Mouse (Mus musculus): ENCODE results near the gene Cdk17. TPM values are rescaled to one million over a fixed set of nuclear protein-coding genes. Genes with fewer than 3 reads are reported as not detected.

Gene Cdk17
- total and polyA plus RNA-seq, 2 experiments, result 11.3 to 17.1 TPM

DNA sequence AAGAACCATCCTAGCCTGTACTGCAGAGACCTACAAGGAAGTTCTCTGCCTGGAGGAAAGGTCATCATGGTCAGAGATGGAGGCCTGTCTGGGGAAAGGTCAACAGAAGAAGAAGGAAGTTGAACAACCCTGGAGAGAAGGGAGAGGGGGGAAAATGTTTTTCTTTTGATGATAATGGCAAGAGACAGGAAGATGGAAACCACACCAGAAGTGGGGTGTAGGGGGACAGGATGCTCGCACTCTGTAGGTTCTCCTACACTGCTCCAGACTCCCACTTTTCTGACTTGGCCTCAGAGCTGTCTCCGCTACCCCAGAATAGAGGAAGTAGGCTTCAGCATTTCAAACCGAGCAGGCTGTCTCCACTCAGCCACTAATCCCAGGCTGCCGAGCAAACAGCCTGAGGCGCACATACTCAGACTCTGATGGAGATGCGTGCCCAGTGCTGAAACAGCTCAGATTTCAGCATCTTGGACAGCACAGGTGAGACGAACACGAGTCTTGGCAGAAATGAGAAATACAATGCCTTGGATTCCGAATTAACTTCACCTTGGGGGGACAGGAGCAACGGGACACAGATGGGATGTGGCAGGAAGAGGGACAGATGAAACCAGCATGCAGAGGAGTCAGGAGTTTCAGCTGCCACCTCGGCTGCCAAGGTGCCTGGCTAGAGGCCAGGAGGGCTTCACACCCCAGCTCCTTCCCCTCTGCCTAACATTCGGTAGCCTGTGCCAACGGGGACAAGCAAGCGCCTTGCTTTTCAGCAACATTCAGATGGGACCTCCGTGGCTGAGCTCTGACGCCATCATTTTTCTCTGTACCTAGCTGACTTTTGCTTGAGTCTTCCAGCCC, 100.7 kb downstream of the Cdk17 start:
- Histone ChIP-seq H3K79me2 (ENCODE audit: control insufficient read depth, insufficient read depth, low read length) (no peaks in the 10 kb centered on the region), H3K27ac (replicated peaks; ENCODE audit: insufficient read depth, low read depth, low read length) (peak overlapping the region; percentile 29), H3K9ac (ENCODE audit: low read depth, low read length) (peak overlapping the region; percentile 22; the same call in 1 of the 2 replicates), H3K36me3 (ENCODE audit: control insufficient read depth, insufficient read depth, low read length) (no peaks in the 10 kb centered on the region), H3K4me3 (ENCODE audit: insufficient read depth, low read depth, low read length) (no peak overlapping the region), H3K27me3 (ENCODE audit: control insufficient read depth, insufficient read depth, low read length) (no peaks in the 10 kb centered on the region), H3K4me1 (ENCODE audit: control insufficient read depth, insufficient read depth, low read length) (peaks cover 4% of the 10 kb centered on the region)
- peak; percentile 40 for DNase-seq (ENCODE audit: extremely low read depth, low read depth, low spot score)
- 39% methylated on average over 16 of the region's 16 CpGs for WGBS
- no peak for TF ChIP-seq POLR2A (IDR thresholded peaks at IDR 0.05; ENCODE audit: extremely low read depth, insufficient read depth, low read length)
- TF ChIP-seq CTCF (IDR thresholded peaks at IDR 0.05; ENCODE audit: low read depth, low read length), result no peak

DNA sequence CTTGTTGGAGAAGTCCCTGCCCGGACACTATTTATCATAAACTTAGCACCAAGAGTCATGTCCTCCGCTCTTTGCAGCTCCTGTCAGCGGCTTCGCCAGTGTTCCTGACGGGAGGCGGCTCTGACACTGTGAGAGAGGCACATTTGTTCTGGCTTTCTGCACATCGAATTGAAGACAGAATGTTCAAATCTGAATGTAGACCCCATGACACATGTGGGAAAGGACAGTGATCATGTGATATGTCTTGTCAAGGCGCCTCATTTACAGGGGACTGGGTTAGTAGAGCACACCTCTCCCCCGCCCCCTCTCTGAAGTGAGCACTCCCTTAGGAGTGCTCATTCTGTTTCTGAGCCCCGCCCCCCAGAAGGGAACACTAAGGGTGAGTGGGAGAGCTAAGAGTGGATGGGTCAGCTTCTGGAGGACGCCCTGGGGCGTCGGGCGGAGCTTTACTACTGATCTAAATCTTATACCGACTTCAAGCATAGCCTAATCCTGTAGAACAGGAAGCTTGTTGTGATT, 101.4 kb downstream of the Cdk17 start:
- TF ChIP-seq CTCF (IDR thresholded peaks at IDR 0.05; ENCODE audit: low read depth, low read length) (no peak), POLR2A (IDR thresholded peaks at IDR 0.05; ENCODE audit: extremely low read depth, insufficient read depth, low read length) (no peak)
- Histone ChIP-seq H3K4me1 (ENCODE audit: control insufficient read depth, insufficient read depth, low read length) (peaks cover 4% of the 10 kb centered on the region), H3K27ac (replicated peaks; ENCODE audit: insufficient read depth, low read depth, low read length) (peak overlapping the region; percentile 29; the same call in 1 of the 2 replicates), H3K27me3 (ENCODE audit: control insufficient read depth, insufficient read depth, low read length) (no peaks in the 10 kb centered on the region), H3K79me2 (ENCODE audit: control insufficient read depth, insufficient read depth, low read length) (no peaks in the 10 kb centered on the region), H3K4me3 (ENCODE audit: insufficient read depth, low read depth, low read length) (no peak overlapping the region), H3K9ac (ENCODE audit: low read depth, low read length) (no peak overlapping the region), H3K36me3 (ENCODE audit: control insufficient read depth, insufficient read depth, low read length) (no peaks in the 10 kb centered on the region)
- 19% methylated on average over 15 of the region's 15 CpGs for WGBS
- no peak for DNase-seq (ENCODE audit: extremely low read depth, low read depth, low spot score)

DNA sequence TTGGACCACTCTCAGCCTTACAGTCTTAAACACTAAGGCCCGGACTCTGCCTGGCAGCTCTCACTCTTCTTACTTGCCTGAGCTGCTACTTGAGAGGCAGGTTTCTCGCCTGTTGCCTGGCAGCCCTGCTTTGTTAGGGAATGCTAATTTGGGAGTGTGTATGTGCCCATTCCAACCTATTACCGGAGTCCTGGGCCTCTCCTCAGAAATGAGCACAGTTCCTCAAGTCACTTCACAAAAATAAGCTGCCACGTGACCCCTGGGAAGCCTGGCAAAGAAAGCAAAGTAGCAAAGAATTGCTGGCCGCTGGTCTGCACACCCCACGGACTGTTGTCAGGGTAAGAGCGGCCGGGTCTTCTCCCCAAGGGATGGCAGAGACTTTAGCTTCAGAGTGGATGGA, 102.8 kb downstream of the Cdk17 start:
- no peak for DNase-seq (ENCODE audit: extremely low read depth, low read depth, low spot score)

DNA sequence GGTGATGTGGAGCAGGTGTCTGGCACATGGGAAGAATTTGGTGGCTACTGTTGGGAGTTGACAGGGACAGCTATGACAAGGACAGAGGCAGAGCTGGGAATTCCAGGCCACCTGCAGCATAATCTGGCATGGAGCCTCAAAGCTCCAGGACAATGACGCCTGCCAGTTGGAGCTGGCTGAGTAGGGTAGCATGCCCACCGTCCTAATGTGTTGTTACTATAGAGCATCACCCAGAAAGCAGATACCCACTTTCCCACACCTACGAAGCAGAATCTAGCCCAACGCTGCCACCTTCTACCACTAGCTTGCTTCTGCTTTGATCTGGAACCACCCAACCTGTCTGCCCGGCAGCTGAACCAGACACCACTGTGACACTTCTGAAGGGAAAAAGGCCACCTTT, 103.3 kb downstream of the Cdk17 start:
- no peaks in the 10 kb centered on the region for H3K79me2 ChIP-seq (ENCODE audit: control insufficient read depth, insufficient read depth, low read length)
- no peaks in the 10 kb centered on the region for H3K27me3 ChIP-seq (ENCODE audit: control insufficient read depth, insufficient read depth, low read length)
- TF ChIP-seq CTCF (IDR thresholded peaks at IDR 0.05; ENCODE audit: low read depth, low read length), result no peak
- no peak for TF ChIP-seq POLR2A (IDR thresholded peaks at IDR 0.05; ENCODE audit: extremely low read depth, insufficient read depth, low read length)
- no peak for DNase-seq (ENCODE audit: extremely low read depth, low read depth, low spot score)
- no peak overlapping the region for H3K9ac ChIP-seq (ENCODE audit: low read depth, low read length)
- H3K4me3 ChIP-seq (ENCODE audit: insufficient read depth, low read depth, low read length), result no peak overlapping the region
- WGBS, result 86% methylated on average over 5 of the region's 5 CpGs
- no peak overlapping the region for H3K27ac ChIP-seq (replicated peaks; ENCODE audit: insufficient read depth, low read depth, low read length)
- no peaks in the 10 kb centered on the region for H3K36me3 ChIP-seq (ENCODE audit: control insufficient read depth, insufficient read depth, low read length)
- H3K4me1 ChIP-seq (ENCODE audit: control insufficient read depth, insufficient read depth, low read length), result peaks cover 4% of the 10 kb centered on the region

More for the DNA sequence above, 102.8 kb downstream of the Cdk17 start:
- Histone ChIP-seq H3K27ac (replicated peaks; ENCODE audit: insufficient read depth, low read depth, low read length) (no peak overlapping the region), H3K4me3 (ENCODE audit: insufficient read depth, low read depth, low read length) (no peak overlapping the region), H3K27me3 (ENCODE audit: control insufficient read depth, insufficient read depth, low read length) (no peaks in the 10 kb centered on the region), H3K9ac (ENCODE audit: low read depth, low read length) (no peak overlapping the region), H3K4me1 (ENCODE audit: control insufficient read depth, insufficient read depth, low read length) (peaks cover 4% of the 10 kb centered on the region), H3K79me2 (ENCODE audit: control insufficient read depth, insufficient read depth, low read length) (no peaks in the 10 kb centered on the region), H3K36me3 (ENCODE audit: control insufficient read depth, insufficient read depth, low read length) (no peaks in the 10 kb centered on the region)
- no peak for TF ChIP-seq POLR2A (IDR thresholded peaks at IDR 0.05; ENCODE audit: extremely low read depth, insufficient read depth, low read length)
- no peak for TF ChIP-seq CTCF (IDR thresholded peaks at IDR 0.05; ENCODE audit: low read depth, low read length)
- WGBS, result 84% methylated on average over 8 of the region's 8 CpGs

DNA sequence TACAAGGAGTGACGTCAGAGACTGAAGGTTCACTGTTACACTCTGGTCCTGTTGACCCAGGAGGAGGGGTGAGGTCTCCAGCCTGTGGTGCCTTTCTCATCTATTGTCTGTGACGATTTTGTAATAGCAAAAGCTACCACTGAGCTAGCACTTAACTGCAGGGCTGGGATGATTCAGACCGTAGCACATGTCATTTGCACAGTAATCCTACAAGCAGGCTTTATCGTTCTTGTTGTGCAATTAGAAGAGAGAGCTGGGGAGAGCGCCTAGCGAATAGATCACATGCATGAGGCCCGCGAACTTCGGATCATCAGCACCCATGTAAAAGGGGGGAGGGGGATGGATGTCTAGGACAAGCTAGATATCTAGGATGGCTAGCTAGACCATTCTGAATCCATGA, 105.2 kb downstream of the Cdk17 start:
- H3K9ac ChIP-seq (ENCODE audit: low read depth, low read length), result no peak overlapping the region
- peaks cover 4% of the 10 kb centered on the region for H3K4me1 ChIP-seq (ENCODE audit: control insufficient read depth, insufficient read depth, low read length)
- TF ChIP-seq POLR2A (IDR thresholded peaks at IDR 0.05; ENCODE audit: extremely low read depth, insufficient read depth, low read length) (no peak), CTCF (IDR thresholded peaks at IDR 0.05; ENCODE audit: low read depth, low read length) (no peak)
- H3K27me3 ChIP-seq (ENCODE audit: control insufficient read depth, insufficient read depth, low read length), result no peaks in the 10 kb centered on the region
- DNase-seq (ENCODE audit: extremely low read depth, low read depth, low spot score), result no peak
- no peaks in the 10 kb centered on the region for H3K36me3 ChIP-seq (ENCODE audit: control insufficient read depth, insufficient read depth, low read length)
- no peak overlapping the region for H3K4me3 ChIP-seq (ENCODE audit: insufficient read depth, low read depth, low read length)
- 86% methylated on average over 9 of the region's 9 CpGs for WGBS
- H3K79me2 ChIP-seq (ENCODE audit: control insufficient read depth, insufficient read depth, low read length), result no peaks in the 10 kb centered on the region
- H3K27ac ChIP-seq (replicated peaks; ENCODE audit: insufficient read depth, low read depth, low read length), result no peak overlapping the region

DNA sequence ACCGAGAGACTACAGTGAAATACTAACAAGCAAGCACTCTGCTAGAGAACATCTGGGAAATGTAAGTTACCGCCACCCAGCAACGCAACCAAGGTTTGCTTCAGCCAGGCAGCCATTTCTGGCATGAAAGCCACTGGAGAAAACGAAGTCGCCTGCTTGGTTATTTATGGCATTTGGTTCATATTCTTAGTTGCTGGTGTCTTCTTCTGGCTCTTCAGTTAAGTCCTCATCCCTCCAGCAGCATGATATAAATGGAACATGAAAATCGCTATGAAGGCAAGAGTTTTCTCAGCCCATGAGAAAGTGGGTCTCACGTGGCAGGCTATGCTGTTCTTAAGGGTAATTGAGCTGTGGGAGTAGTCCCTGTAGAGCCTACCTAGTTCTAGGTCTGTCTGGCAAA, 105.8 kb downstream of the Cdk17 start:
- H3K9ac ChIP-seq (ENCODE audit: low read depth, low read length), result no peak overlapping the region
- no peak for DNase-seq (ENCODE audit: extremely low read depth, low read depth, low spot score)
- H3K79me2 ChIP-seq (ENCODE audit: control insufficient read depth, insufficient read depth, low read length), result no peaks in the 10 kb centered on the region
- H3K27ac ChIP-seq (replicated peaks; ENCODE audit: insufficient read depth, low read depth, low read length), result no peak overlapping the region
- no peak overlapping the region for H3K4me3 ChIP-seq (ENCODE audit: insufficient read depth, low read depth, low read length)
- H3K27me3 ChIP-seq (ENCODE audit: control insufficient read depth, insufficient read depth, low read length), result no peaks in the 10 kb centered on the region
- WGBS, result 94% methylated on average over 7 of the region's 7 CpGs
- no peak for TF ChIP-seq POLR2A (IDR thresholded peaks at IDR 0.05; ENCODE audit: extremely low read depth, insufficient read depth, low read length)
- TF ChIP-seq CTCF (IDR thresholded peaks at IDR 0.05; ENCODE audit: low read depth, low read length), result no peak
- no peaks in the 10 kb centered on the region for H3K36me3 ChIP-seq (ENCODE audit: control insufficient read depth, insufficient read depth, low read length)
- H3K4me1 ChIP-seq (ENCODE audit: control insufficient read depth, insufficient read depth, low read length), result peaks cover 2% of the 10 kb centered on the region

Data from liver, adult 2 months (tissue).